7 mouse cellular contexts compared by ENCODE assay signal in genomic region chr19:36477151-36477550, GRCm38 (mm10).
A peak's percentile ranks its signal among the peaks of the same experiment; 100 is the strongest.
DNase-seq lines count a peak whose midpoint lies in the region; ATAC-seq and TF ChIP-seq lines count a peak whose summit lies in the region.

No protein-coding gene starts in this region.

- no peaks in the 10 kb centered on the region for H3K27me3 ChIP-seq in heart, embryonic 14.5 days (ENCODE audit: control insufficient read depth, insufficient read depth, low read length)
- H3K27me3 ChIP-seq in myocyte (ENCODE audit: control insufficient read depth, insufficient read depth, insufficient read length): no peaks in the 10 kb centered on the region

- no peak for ATAC-seq in heart, embryonic 14.5 days (ENCODE audit: insufficient number of reproducible peaks, insufficient read depth, low FRiP score, low read depth)

- no peak overlapping the region for H3K27ac ChIP-seq in heart, embryonic 14.5 days (replicated peaks in 1 of 2; ENCODE audit: control insufficient read depth in 1 of 2, insufficient read depth in 1 of 2, low read depth in 2 of 2, low read length in 2 of 2)

- H3K79me2 ChIP-seq in myocyte (ENCODE audit: control insufficient read depth, insufficient read depth): no peaks in the 10 kb centered on the region

- no peak for TF ChIP-seq POLR2A in myocyte (IDR thresholded peaks at IDR 0.05; ENCODE audit: insufficient read length, low read depth)

- H3K4me2 ChIP-seq in heart, embryonic 14.5 days (ENCODE audit: low read length): peak overlapping the region; percentile 51
- H3K4me2 ChIP-seq in myocyte (ENCODE audit: low read depth): peak overlapping the region; percentile 12

- no peak overlapping the region for H3K4me3 ChIP-seq in heart, embryonic 14.5 days (ENCODE audit: control insufficient read depth in 1 of 2, insufficient read depth in 1 of 2, low read depth in 1 of 2, low read length in 2 of 2)
- H3K4me3 ChIP-seq in myocyte: no peak overlapping the region

- no peaks in the 10 kb centered on the region for H3K36me3 ChIP-seq in heart, embryonic 14.5 days (ENCODE audit: control insufficient read depth, insufficient read depth, low read length)
- no peaks in the 10 kb centered on the region for H3K36me3 ChIP-seq in myocyte (ENCODE audit: control insufficient read depth, insufficient read depth)

- 0 out of 2 replicates have a peak overlapping the region, but pooled peaks have one; percentile 34 for H3K9ac ChIP-seq in heart, embryonic 14.5 days (ENCODE audit: low read length)

- DNase-seq in heart, adult 18-20 months: no peak
- DNase-seq in CD8-positive naive resting alpha-beta T cell, adult 2 months (ENCODE audit: low read depth in 2 of 2, low spot score in 2 of 2): peak; percentile 16 to 37
- DNase-seq in c-Kit-positive CD71-negative TER-119-negative erythroid progenitor cells, embryonic 14.5 days (ENCODE audit: low read depth): peak; percentile 10
- DNase-seq in lung, postnatal 10 days: no peak
- no peak for DNase-seq in gastrocnemius, adult 18-20 months (ENCODE audit: low spot score)

- peaks cover 2 to 6% of the 10 kb centered on the region in 2 experiments; a peak in 2 of 4 replicates for H3K4me1 ChIP-seq in heart, embryonic 14.5 days (ENCODE audit: control insufficient read depth in 2 of 2, insufficient read depth in 2 of 2, low read length in 2 of 2)

- H3K9me3 ChIP-seq in heart, embryonic 14.5 days (ENCODE audit: control insufficient read depth, low read length): no peaks in the 10 kb centered on the region

- 40% methylated on average over 9 of the region's 9 CpGs for WGBS in heart, embryonic 14.5 days

- H3ac ChIP-seq in myocyte (ENCODE audit: control insufficient read depth, insufficient read length): no peak overlapping the region

TF ChIP-seq in myocyte, 11 proteins besides CTCF, POLR2A, EP300 and RAD21:
- TF ChIP-seq CEBPB (IDR thresholded peaks at IDR 0.05; ENCODE audit: insufficient read depth, poor library complexity, severe bottlenecking) (peak; percentile 96), MAX (IDR thresholded peaks at IDR 0.05; ENCODE audit: low read depth) (no peak)

Comparison
In these comparisons a context has a peak if more than half of its experiments do, and no peak if none do; other contexts are left out.
1. DNase-seq: peak in CD8-positive naive resting alpha-beta T cell, adult 2 months (2 of 2) and c-Kit-positive CD71-negative TER-119-negative erythroid progenitor cells, embryonic 14.5 days (single experiment); none in heart, adult 18-20 months (0 of 2), lung, postnatal 10 days (single experiment) and gastrocnemius, adult 18-20 months (single experiment).